16 mouse cellular contexts compared by ENCODE assay signal in genomic region chr12:25654456-25654855, GRCm38 (mm10).
A peak's percentile ranks its signal among the peaks of the same experiment; 100 is the strongest.
DNase-seq lines count a peak whose midpoint lies in the region.
"Had no signal": no experiment of that assay in that cellular context is flagged by ENCODE, and none has a peak within 500 bp of the region (broad histone marks: within the 10 kb centered on the region; RNA-seq: fewer than 3 reads in every experiment).

No protein-coding gene starts in this region.

- intact Hi-C loops in left cerebral cortex, postnatal 14 days (cut with DNase I): no loop called here

- DNase-seq in left cerebral cortex, adult 11 months (ENCODE audit: low spot score): peak; percentile 24
- no peak for DNase-seq in left cerebral cortex, postnatal 14 days (ENCODE audit: low spot score in 2 of 2)
- DNase-seq in right cerebral cortex, adult 18-20 months: peak; percentile 24
- DNase-seq in right cerebral cortex, postnatal 14 days: no peak
- DNase-seq in brain, adult 2 months (ENCODE audit: low read depth, low spot score): peak; percentile 68
- DNase-seq in telencephalon, adult 2 months (ENCODE audit: low read depth, low spot score): peak; percentile 72
- DNase-seq: adrenal gland, adult 2 months; cerebellum, adult 11-12 months; cerebellum, adult 8-10 months; cerebellum, postnatal 36 days; embryo, embryonic 11 days; gastrocnemius, postnatal 10 days; gastrocnemius, postnatal 36 days; heart, adult 2 months; heart, postnatal 14 days; heart, postnatal 4 days had no signal

Comparison
In these comparisons a context has a peak if more than half of its experiments do, and no peak if none do; other contexts are left out.
1. DNase-seq: peak in left cerebral cortex, adult 11 months (single experiment), right cerebral cortex, adult 18-20 months (single experiment), brain, adult 2 months (single experiment) and telencephalon, adult 2 months (single experiment); none in left cerebral cortex, postnatal 14 days (0 of 2) and right cerebral cortex, postnatal 14 days (single experiment).